ENCODE assay signal across 10 mouse cellular contexts in genomic region chr8:103644106-103644505, GRCm38 (mm10).
DNase-seq lines count a peak whose midpoint lies in the region; ATAC-seq lines count a peak whose summit lies in the region.
"Had no signal": no experiment of that assay in that cellular context is flagged by ENCODE, and none has a peak within 500 bp of the region (broad histone marks: within the 10 kb centered on the region; RNA-seq: fewer than 3 reads in every experiment).

No protein-coding gene starts in this region.

- H3K4me1 ChIP-seq in forebrain, embryonic 14.5 days (ENCODE audit: control insufficient read depth, insufficient read depth, low read length): no peaks in the 10 kb centered on the region; the same call in 1 of the 2 replicates
- no peaks in the 10 kb centered on the region for H3K4me1 ChIP-seq in forebrain, embryonic 10.5 days
- H3K4me1 ChIP-seq: heart, embryonic 15.5 days had no signal

- H3K4me2 ChIP-seq in forebrain, embryonic 14.5 days (ENCODE audit: low read length): no peak overlapping the region
- H3K4me2 ChIP-seq: heart, embryonic 15.5 days; lung, embryonic 15.5 days had no signal

- H3K27ac ChIP-seq in forebrain, embryonic 14.5 days (ENCODE audit: low read depth, low read length): no peak overlapping the region
- H3K27ac ChIP-seq in forebrain, embryonic 10.5 days: no peak overlapping the region
- H3K27ac ChIP-seq: heart, embryonic 15.5 days; lung, embryonic 15.5 days had no signal

- no peaks in the 10 kb centered on the region for H3K27me3 ChIP-seq in forebrain, embryonic 14.5 days (replicated peaks; ENCODE audit: control insufficient read depth, insufficient read depth, low read length)
- no peaks in the 10 kb centered on the region for H3K27me3 ChIP-seq in forebrain, embryonic 10.5 days (ENCODE audit: poor library complexity, severe bottlenecking)
- H3K27me3 ChIP-seq: heart, embryonic 15.5 days; lung, embryonic 15.5 days had no signal

- H3K9me3 ChIP-seq in forebrain, embryonic 14.5 days (replicated peaks; ENCODE audit: control insufficient read depth, low read length): no peaks in the 10 kb centered on the region
- no peaks in the 10 kb centered on the region for H3K9me3 ChIP-seq in forebrain, embryonic 10.5 days
- H3K9me3 ChIP-seq: heart, embryonic 15.5 days; lung, embryonic 15.5 days had no signal

- peak; percentile 76 for DNase-seq in forebrain, embryonic 14.5 days (ENCODE audit: low spot score)
- DNase-seq in forebrain, embryonic 10.5 days (ENCODE audit: extremely low spot score, low spot score): no peak
- peak; percentile 19 for DNase-seq in ovary, postnatal 36 days (ENCODE audit: low spot score)
- no peak for DNase-seq in ovary, postnatal 10 days (ENCODE audit: low spot score)
- DNase-seq in left cerebral cortex, adult 18-20 months (ENCODE audit: low spot score in 2 of 2): peak; percentile 34 to 47
- peak; percentile 28 for DNase-seq in telencephalon, adult 2 months (ENCODE audit: low read depth, low spot score)
- no peak for DNase-seq in thymus, postnatal 25 days
- no peak for DNase-seq in kidney, adult 8-10 months

- no peaks in the 10 kb centered on the region for H3K36me3 ChIP-seq in forebrain, embryonic 14.5 days (ENCODE audit: control insufficient read depth, insufficient read depth, low read length)
- H3K36me3 ChIP-seq in forebrain, embryonic 10.5 days (replicated peaks): no peaks in the 10 kb centered on the region
- H3K36me3 ChIP-seq: heart, embryonic 15.5 days; lung, embryonic 15.5 days had no signal

- H3K9ac ChIP-seq in forebrain, embryonic 14.5 days (ENCODE audit: low read length): no peak overlapping the region
- H3K9ac ChIP-seq: heart, embryonic 15.5 days; lung, embryonic 15.5 days had no signal

- no peak overlapping the region for H3K4me3 ChIP-seq in forebrain, embryonic 14.5 days (ENCODE audit: low read depth, low read length)
- no peak overlapping the region for H3K4me3 ChIP-seq in forebrain, embryonic 10.5 days
- H3K4me3 ChIP-seq: heart, embryonic 15.5 days; lung, embryonic 15.5 days had no signal

- 55% methylated on average over 6 of the region's 6 CpGs for WGBS in forebrain, embryonic 14.5 days
- WGBS in forebrain, embryonic 10.5 days: 86% methylated on average over 6 of the region's 6 CpGs

- no peak for ATAC-seq in forebrain, embryonic 14.5 days

Comparison
In these comparisons a context has a peak if more than half of its experiments do, and no peak if none do; other contexts are left out.
1. DNase-seq: peak in forebrain, embryonic 14.5 days (single experiment), ovary, postnatal 36 days (single experiment), left cerebral cortex, adult 18-20 months (2 of 2) and telencephalon, adult 2 months (single experiment); none in forebrain, embryonic 10.5 days (single experiment), ovary, postnatal 10 days (single experiment), thymus, postnatal 25 days (single experiment) and kidney, adult 8-10 months (0 of 2).